Mouse (Mus musculus): Measurements from ENCODE around the gene Mtmr3. TPM values are rescaled to one million over a fixed set of nuclear protein-coding genes. Genes with fewer than 3 reads are reported as not detected.

The Mtmr3 gene
- total and polyA plus RNA-seq, 3 experiments, result 29.1 to 31.9 TPM; not detected in 1

- no peak for DNase-seq (ENCODE audit: low read depth, low spot score)
- peaks cover 1 to 2% of the 10 kb centered on the region in 2 experiments; a peak in 3 of 4 replicates for H3K27me3 ChIP-seq (ENCODE audit: control insufficient read depth in 1 of 2, insufficient read depth in 2 of 2, low read length in 2 of 2)
- no peak overlapping the region for H3K9ac ChIP-seq (ENCODE audit: control insufficient read depth, low read depth, low read length, poor library complexity, severe bottlenecking)
Measured at GRCm38 (mm10) chr11:4466191-4466590, 128.5 kb downstream of the Mtmr3 start.

GRCm38 (mm10) chr11:4464616-4465015 lies 130.0 kb downstream of the Mtmr3 start:
- H3K9me3 ChIP-seq (replicated peaks; ENCODE audit: insufficient read depth, low read length), result no peaks in the 10 kb centered on the region
- no peak overlapping the region for H3K27ac ChIP-seq (ENCODE audit: control insufficient read depth, low read depth, low read length)
- H3K36me3 ChIP-seq (ENCODE audit: control insufficient read depth in 1 of 2, insufficient read depth in 2 of 2, low read length in 2 of 2), result no peaks in the 10 kb centered on the region
- H3K4me1 ChIP-seq (ENCODE audit: control insufficient read depth in 1 of 2, insufficient read depth in 2 of 2, low read length in 2 of 2), result no peaks in the 10 kb centered on the region
- H3K79me2 ChIP-seq (ENCODE audit: control insufficient read depth, insufficient read depth, low read length, poor library complexity), result no peaks in the 10 kb centered on the region
- TF ChIP-seq POLR2AphosphoS2 (IDR thresholded peaks at IDR 0.05; ENCODE audit: low read length), result no peak
- no peak overlapping the region for H3K4me3 ChIP-seq (ENCODE audit: control insufficient read depth in 1 of 2, insufficient read depth in 1 of 2, low read depth in 2 of 2, low read length in 2 of 2)
- no peak for DNase-seq (ENCODE audit: low read depth, low spot score)
- H3K9ac ChIP-seq (ENCODE audit: control insufficient read depth, low read depth, low read length, poor library complexity, severe bottlenecking), result no peak overlapping the region
- peaks cover 2 to 10% of the 10 kb centered on the region in 2 experiments for H3K27me3 ChIP-seq (ENCODE audit: control insufficient read depth in 1 of 2, insufficient read depth in 2 of 2, low read length in 2 of 2)

More at GRCm38 (mm10) chr11:4466191-4466590, 128.5 kb downstream of the Mtmr3 start:
- Histone ChIP-seq H3K4me3 (ENCODE audit: control insufficient read depth in 1 of 2, insufficient read depth in 1 of 2, low read depth in 2 of 2, low read length in 2 of 2) (no peak overlapping the region), H3K9me3 (replicated peaks; ENCODE audit: insufficient read depth, low read length) (no peaks in the 10 kb centered on the region), H3K4me1 (ENCODE audit: control insufficient read depth in 1 of 2, insufficient read depth in 2 of 2, low read length in 2 of 2) (no peaks in the 10 kb centered on the region), H3K27ac (ENCODE audit: control insufficient read depth, low read depth, low read length) (no peak overlapping the region), H3K36me3 (ENCODE audit: control insufficient read depth in 1 of 2, insufficient read depth in 2 of 2, low read length in 2 of 2) (no peaks in the 10 kb centered on the region), H3K79me2 (ENCODE audit: control insufficient read depth, insufficient read depth, low read length, poor library complexity) (no peaks in the 10 kb centered on the region)
- no peak for TF ChIP-seq ETS1 (IDR thresholded peaks at IDR 0.05; ENCODE audit: low read depth, low read length)
- no peak for TF ChIP-seq USF2 (IDR thresholded peaks at IDR 0.05; ENCODE audit: borderline replicate concordance in 1 of 2, insufficient read depth in 1 of 2, low read depth in 1 of 2, low read length in 2 of 2)
- no peak for TF ChIP-seq NRF1 (IDR thresholded peaks at IDR 0.05; ENCODE audit: insufficient read depth, low read depth, low read length, poor library complexity, severe bottlenecking)
- TF ChIP-seq RCOR1 (IDR thresholded peaks at IDR 0.05; ENCODE audit: low read depth, low read length), result no peak
- no peak for TF ChIP-seq UBTF (IDR thresholded peaks at IDR 0.05; ENCODE audit: borderline replicate concordance, insufficient read depth, low read depth, low read length)
- no peak for TF ChIP-seq MYB (IDR thresholded peaks at IDR 0.05; ENCODE audit: low read depth, low read length)

- no peaks in the 10 kb centered on the region for H3K79me2 ChIP-seq (ENCODE audit: control insufficient read depth, insufficient read depth, low read length, poor library complexity)
- peaks cover 6 to 12% of the 10 kb centered on the region in 2 experiments for H3K27me3 ChIP-seq (ENCODE audit: control insufficient read depth in 1 of 2, insufficient read depth in 2 of 2, low read length in 2 of 2)
- DNase-seq (ENCODE audit: low read depth, low spot score), result no peak
- no peak overlapping the region for H3K9ac ChIP-seq (ENCODE audit: control insufficient read depth, low read depth, low read length, poor library complexity, severe bottlenecking)
- H3K4me3 ChIP-seq (ENCODE audit: control insufficient read depth in 1 of 2, insufficient read depth in 1 of 2, low read depth in 2 of 2, low read length in 2 of 2), result no peak overlapping the region
- no peaks in the 10 kb centered on the region for H3K4me1 ChIP-seq (ENCODE audit: control insufficient read depth in 1 of 2, insufficient read depth in 2 of 2, low read length in 2 of 2)
- no peaks in the 10 kb centered on the region for H3K9me3 ChIP-seq (replicated peaks; ENCODE audit: insufficient read depth, low read length)
- TF ChIP-seq NELFE (IDR thresholded peaks at IDR 0.05; ENCODE audit: low read depth, low read length), result no peak
- TF ChIP-seq MAX (IDR thresholded peaks at IDR 0.05; ENCODE audit: low read length), result no peak
- TF ChIP-seq JUND (IDR thresholded peaks at IDR 0.05; ENCODE audit: low read depth, low read length), result no peak
- no peak overlapping the region for H3K27ac ChIP-seq (ENCODE audit: control insufficient read depth, low read depth, low read length)
- no peaks in the 10 kb centered on the region for H3K36me3 ChIP-seq (ENCODE audit: control insufficient read depth in 1 of 2, insufficient read depth in 2 of 2, low read length in 2 of 2)
Measured at GRCm38 (mm10) chr11:4464186-4464585, 130.5 kb downstream of the Mtmr3 start.

Measured in MEL (cell line).